Mouse (Mus musculus) embryonic facial prominence, embryonic 15.5 days (tissue): ENCODE data around the gene Dop1b. TPM values are rescaled to one million over a fixed set of nuclear protein-coding genes. Genes with fewer than 3 reads are reported as not detected.
"Not testable (repeated sequence)": the region's sequence is repeated elsewhere in the genome, so short reads cannot be mapped to it uniquely, and the experiment has no call there.

Experiments used
- ATAC-seq: fragments of 200-750 bp; cut with Nextera tagmentation; 2 replicates; pipeline ENCODE4 v1.8.0; 2017; ENCODE audit warnings: low read depth, moderate TSS enrichment; ENCODE audit not compliant: insufficient number of reproducible peaks, low FRiP score, low TSS enrichment
- H3K27ac ChIP-seq: fragments of 300-500 bp; sonication (generic); replicated peaks from 2 replicates; pipeline ENCODE4 v1.5.1; 2015; ENCODE audit warnings: mild to moderate bottlenecking, inconsistent platforms
- H3K27me3 ChIP-seq: fragments of 300-500 bp; sonication (generic); 2 replicates; pipeline ENCODE4 v1.6.1; 2015; ENCODE audit warnings: inconsistent platforms
- H3K36me3 ChIP-seq: fragments of 300-500 bp; sonication (generic); 2 replicates; pipeline ENCODE4 v1.6.1; 2015; ENCODE audit warnings: mild to moderate bottlenecking, inconsistent platforms
- H3K4me1 ChIP-seq: fragments of 300-500 bp; sonication (generic); 2 replicates; pipeline ENCODE4 v1.6.1; 2015; ENCODE audit warnings: inconsistent platforms
- H3K4me2 ChIP-seq: fragments of 300-500 bp; sonication (generic); replicated peaks from 2 replicates; pipeline ENCODE4 v1.6.1; 2015; ENCODE audit warnings: mild to moderate bottlenecking, inconsistent platforms
- H3K4me3 ChIP-seq: fragments of 300-500 bp; sonication (generic); replicated peaks from 2 replicates; pipeline ENCODE4 v1.5.1; 2015; ENCODE audit warnings: mild to moderate bottlenecking, inconsistent platforms
- H3K9ac ChIP-seq: fragments of 300-500 bp; sonication (generic); 2 replicates; pipeline ENCODE4 v1.6.1; 2015; ENCODE audit warnings: inconsistent platforms
- H3K9me3 ChIP-seq: fragments of 300-500 bp; sonication (generic); replicated peaks from 2 replicates; pipeline ENCODE4 v1.6.1; 2016; ENCODE audit warnings: inconsistent platforms
- WGBS: fragments of 180-500 bp; shearing (Covaris S2); methylation state at CpG from one replicate; pipeline ENCODE4 v1.1.7; 2015; 5-methylcytosine and 5-hydroxymethylcytosine counted together
- polyA plus RNA-seq: library from polyadenylated mRNA; unstranded; fragments of >200 nt; fragmentation: Nextera tagmentation; extraction: Ambion mirVana; gene quantifications from 2 replicates; pipeline ENCODE4 v1.2.1, GENCODE M21; 2015

The Dop1b gene
- polyA plus RNA-seq, 1 experiment from 2014 or later: 17.3 TPM

DNA sequence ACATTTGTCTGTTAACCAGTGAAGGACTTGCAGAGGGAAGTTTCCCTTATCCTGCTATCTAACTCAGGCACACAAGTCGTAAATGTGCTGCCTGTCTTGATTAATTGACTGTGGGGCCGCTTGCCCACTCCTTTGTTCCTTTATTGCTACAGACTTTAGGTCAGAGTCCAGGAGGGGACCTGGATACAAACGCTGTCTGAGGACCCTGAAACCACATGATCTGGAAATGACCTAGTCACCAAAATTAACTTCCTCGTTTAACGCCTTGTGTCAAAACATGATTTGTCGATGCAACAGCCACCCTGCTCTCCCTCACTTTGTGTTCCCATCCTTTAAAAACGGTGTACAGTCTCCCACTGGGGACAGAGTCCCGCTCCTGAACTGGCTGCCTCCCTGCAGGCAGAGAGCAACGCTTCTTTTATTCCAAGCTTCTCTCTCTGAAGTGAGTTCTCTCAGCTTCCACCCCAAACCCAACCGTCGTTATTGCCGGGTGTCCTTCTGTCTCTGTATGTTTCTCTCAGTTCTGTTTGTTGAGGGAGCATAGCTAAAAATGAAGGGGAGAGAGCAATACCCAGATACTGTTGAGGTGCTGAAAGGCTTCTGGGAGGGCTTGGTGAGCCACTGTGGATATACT, 107.1 kb downstream of the Dop1b start:
- 0 out of 2 replicates have a peak, but pooled peaks cover 4% of the 10 kb centered on the region for H3K9me3 ChIP-seq
- whole genome bisulfite sequencing: 62% methylated on average over 12 of the region's 12 CpGs
- no peak overlapping the region for H3K4me3 ChIP-seq
- no peak overlapping the region for H3K4me2 ChIP-seq
- peaks cover 10% of the 10 kb centered on the region for H3K4me1 ChIP-seq
- no peak overlapping the region for H3K9ac ChIP-seq
- ATAC-seq: no peak
- no peaks in the 10 kb centered on the region for H3K36me3 ChIP-seq
- no peaks in the 10 kb centered on the region for H3K27me3 ChIP-seq
- no peak overlapping the region for H3K27ac ChIP-seq

DNA sequence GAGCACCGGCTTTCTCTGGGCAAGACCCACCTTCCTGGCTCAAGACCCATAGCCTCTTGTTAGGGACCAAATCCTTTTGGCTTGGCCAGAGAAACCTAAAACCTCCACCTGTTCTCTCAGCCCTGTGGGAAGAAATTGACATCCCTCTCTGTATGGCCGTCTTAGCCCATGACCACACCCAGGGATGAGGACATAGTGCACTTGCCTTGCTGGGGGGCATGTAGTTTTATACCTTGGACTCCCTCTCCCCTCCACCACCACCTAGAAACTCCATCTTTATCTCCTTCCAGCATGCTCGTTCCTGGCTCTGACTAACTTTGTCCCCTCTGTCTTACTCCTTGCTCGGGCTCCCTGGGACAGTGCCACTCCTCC, 107.6 kb downstream of the Dop1b start:
- 70% methylated on average over 4 of the region's 4 CpGs for WGBS
- 0 out of 2 replicates have a peak, but pooled peaks cover 4% of the 10 kb centered on the region for H3K9me3 ChIP-seq
- H3K9ac ChIP-seq: no peak overlapping the region
- H3K27me3 ChIP-seq: no peaks in the 10 kb centered on the region
- no peak overlapping the region for H3K4me2 ChIP-seq
- no peak overlapping the region for H3K27ac ChIP-seq
- no peak for ATAC-seq
- H3K36me3 ChIP-seq: no peaks in the 10 kb centered on the region
- no peak overlapping the region for H3K4me3 ChIP-seq
- H3K4me1 ChIP-seq: peaks cover 10% of the 10 kb centered on the region

DNA sequence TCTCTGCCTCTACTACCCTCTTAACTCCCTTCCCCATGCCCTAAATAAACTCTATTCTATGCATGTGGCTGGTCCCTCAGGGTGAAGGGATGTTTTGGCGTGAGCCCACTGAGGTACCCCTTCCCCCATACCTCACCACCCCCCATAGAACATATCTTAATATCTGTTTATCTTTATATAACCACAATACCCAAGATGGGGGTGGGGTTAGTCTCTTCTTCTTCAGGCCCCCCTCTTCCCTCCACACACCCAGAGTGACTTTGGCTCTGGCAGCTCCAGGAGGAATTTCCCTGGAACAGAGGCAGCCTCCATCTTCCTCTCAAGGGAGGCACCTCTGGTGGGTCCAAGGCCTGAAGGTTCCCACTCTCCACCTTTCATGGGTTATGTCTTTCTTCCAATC, 108.3 kb downstream of the Dop1b start:
- no peak overlapping the region for H3K4me2 ChIP-seq
- H3K9ac ChIP-seq: no peak overlapping the region
- no peaks in the 10 kb centered on the region for H3K27me3 ChIP-seq
- 0 out of 2 replicates have a peak, but pooled peaks cover 4% of the 10 kb centered on the region for H3K9me3 ChIP-seq
- no peaks in the 10 kb centered on the region for H3K36me3 ChIP-seq
- peaks cover 10% of the 10 kb centered on the region for H3K4me1 ChIP-seq
- no peak overlapping the region for H3K4me3 ChIP-seq
- ATAC-seq: no peak
- no peak overlapping the region for H3K27ac ChIP-seq
- WGBS: 88% methylated on average over 1 of the region's 1 CpGs

DNA sequence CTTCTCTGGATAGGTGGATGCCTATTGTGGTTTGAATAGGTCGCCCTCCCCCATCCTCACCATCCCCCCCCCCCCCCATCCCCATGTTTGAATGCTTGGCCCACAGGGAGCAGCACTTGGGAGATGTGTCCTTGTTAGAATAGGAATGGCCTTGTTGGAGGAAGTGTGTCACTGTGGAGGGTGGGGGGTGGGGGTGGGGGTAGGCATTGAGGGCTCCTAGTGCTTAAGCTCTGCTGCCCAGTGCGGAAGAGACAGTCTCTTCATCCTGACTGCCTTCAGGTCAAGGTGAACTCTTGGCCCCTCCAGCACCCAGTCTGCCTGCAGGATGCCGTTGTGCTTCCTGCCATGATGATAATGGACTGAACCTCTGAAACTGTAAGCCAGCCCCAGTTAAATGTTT, 110.0 kb downstream of the Dop1b start:
- Histone ChIP-seq H3K27me3 (no peaks in the 10 kb centered on the region), H3K9me3 (0 out of 2 replicates have a peak, but pooled peaks cover 4% of the 10 kb centered on the region), H3K36me3 (no peaks in the 10 kb centered on the region), H3K4me2 (no peak overlapping the region), H3K9ac (no peak overlapping the region), H3K4me1 (peaks cover 1% of the 10 kb centered on the region; the same call in 1 of the 2 replicates), H3K27ac (no peak overlapping the region), H3K4me3 (no peak overlapping the region)
- WGBS: 91% methylated on average over 3 of the region's 3 CpGs
- no peak for ATAC-seq

DNA sequence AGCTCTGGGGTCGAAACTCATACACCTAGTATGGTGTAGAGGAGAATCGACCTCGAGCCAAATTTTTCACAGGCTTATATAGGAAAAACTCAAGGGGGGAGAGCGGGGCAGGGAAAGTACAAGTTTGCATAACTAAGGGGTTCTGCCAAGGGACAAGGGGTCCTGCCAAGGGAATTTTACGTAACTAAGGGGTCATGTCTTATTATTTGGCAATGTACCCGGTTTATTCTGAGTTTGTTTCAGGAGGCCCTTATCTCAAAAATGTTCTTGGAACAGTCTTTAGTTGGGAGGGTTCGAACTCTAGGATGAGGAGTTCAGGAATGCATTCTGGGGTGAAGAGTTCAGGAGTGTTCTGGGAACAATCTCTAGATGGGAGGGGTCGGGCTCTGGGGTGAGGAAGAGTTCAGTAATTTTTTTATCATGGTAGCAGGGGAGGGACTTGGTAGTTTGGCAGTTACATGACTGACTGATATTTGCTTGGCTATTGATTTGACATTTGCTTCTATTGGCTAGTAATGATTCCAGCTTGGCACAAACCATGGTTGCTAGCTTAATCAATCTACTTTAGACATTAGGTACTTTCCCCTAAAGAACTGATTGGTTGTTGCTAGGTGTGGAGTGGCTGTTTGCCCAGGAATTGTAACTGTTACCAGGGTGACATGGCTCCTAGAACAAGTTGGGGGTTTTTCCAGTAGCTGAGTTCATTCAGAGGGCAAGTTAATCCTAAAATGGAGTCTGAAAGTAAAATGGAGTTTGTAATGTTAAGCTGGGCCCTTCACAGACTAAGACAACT, 110.9 kb downstream of the Dop1b start:
- not testable (repeated sequence) for H3K36me3 ChIP-seq, ATAC-seq
- 83% methylated on average over 5 of the region's 8 CpGs for WGBS

DNA sequence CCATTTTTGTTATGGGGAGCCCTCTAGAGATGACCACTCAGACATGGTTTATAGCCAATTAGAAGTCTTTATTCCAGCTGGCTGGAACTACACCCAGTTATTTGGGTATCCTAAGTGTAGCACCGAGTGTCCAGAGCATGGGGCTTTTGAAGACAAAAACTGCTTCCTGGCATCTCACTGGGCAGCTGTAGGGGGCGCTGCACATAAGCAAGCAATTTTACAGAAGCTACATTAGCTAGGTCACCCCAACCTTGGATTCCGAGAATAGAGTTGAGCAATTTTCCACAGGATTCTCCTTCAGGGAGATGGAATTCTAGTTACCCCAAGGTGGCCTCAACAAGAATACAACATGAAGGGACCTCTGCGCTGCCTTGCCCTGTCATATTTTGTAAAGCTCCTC, 113.1 kb downstream of the Dop1b start:
- Histone ChIP-seq H3K9ac (no peak overlapping the region), H3K4me2 (no peak overlapping the region), H3K27me3 (no peaks in the 10 kb centered on the region), H3K4me3 (no peak overlapping the region), H3K9me3 (0 out of 2 replicates have a peak, but pooled peaks cover 4% of the 10 kb centered on the region), H3K4me1 (no peaks in the 10 kb centered on the region), H3K36me3 (no peaks in the 10 kb centered on the region), H3K27ac (no peak overlapping the region)
- 82% methylated on average over 4 of the region's 4 CpGs for WGBS
- no peak for ATAC-seq

More for the DNA sequence above, 110.9 kb downstream of the Dop1b start:
- not testable (repeated sequence) for H3K27ac ChIP-seq, H3K4me2 ChIP-seq, H3K27me3 ChIP-seq, H3K4me1 ChIP-seq, H3K9ac ChIP-seq, H3K4me3 ChIP-seq, H3K9me3 ChIP-seq

DNA sequence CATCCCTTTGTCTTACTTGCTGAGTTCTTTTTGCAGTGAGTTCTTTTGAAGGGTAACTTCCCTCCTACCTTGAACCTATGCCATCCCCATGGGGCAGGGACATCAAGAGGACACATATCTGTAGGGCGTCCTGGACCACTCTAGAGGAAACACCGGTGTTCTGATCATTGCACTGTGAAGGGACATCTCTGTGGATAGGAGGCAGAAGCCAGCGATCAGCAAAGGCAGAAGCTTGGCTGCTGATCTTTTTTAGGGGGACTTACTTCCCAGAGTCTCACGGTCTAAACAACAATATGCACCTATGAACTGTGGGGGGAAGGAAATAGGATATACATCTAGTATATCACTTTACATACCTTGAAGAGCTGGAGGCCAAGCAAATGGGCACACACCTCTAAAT, 113.8 kb downstream of the Dop1b start:
- H3K4me1 ChIP-seq: no peaks in the 10 kb centered on the region
- H3K4me2 ChIP-seq: no peak overlapping the region
- ATAC-seq: no peak
- H3K36me3 ChIP-seq: no peaks in the 10 kb centered on the region
- H3K27ac ChIP-seq: no peak overlapping the region
- 0 out of 2 replicates have a peak, but pooled peaks cover 4% of the 10 kb centered on the region for H3K9me3 ChIP-seq
- no peaks in the 10 kb centered on the region for H3K27me3 ChIP-seq
- H3K4me3 ChIP-seq: no peak overlapping the region
- WGBS: 88% methylated on average over 4 of the region's 4 CpGs
- no peak overlapping the region for H3K9ac ChIP-seq

DNA sequence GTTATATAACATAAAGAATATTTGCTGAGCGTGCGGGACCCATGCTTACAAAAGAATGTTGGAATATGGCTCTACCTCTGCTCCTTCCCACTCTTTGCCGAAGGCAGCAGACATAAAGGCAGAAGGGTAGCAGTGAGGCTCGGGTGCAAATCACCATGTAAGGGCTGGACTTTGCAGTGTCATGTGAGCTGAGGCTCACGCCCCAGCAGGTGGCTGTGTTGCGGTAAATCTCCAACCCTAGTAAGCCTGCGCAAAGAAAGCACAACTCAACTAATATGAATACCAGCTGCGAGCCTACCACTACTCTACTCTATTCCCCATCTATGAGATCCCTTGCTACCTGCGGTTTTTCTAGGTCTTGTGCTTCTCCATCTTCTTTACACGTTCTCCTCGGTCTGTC, 114.3 kb downstream of the Dop1b start:
- Histone ChIP-seq H3K4me3 (no peak overlapping the region), H3K4me1 (no peaks in the 10 kb centered on the region), H3K4me2 (no peak overlapping the region), H3K9me3 (0 out of 2 replicates have a peak, but pooled peaks cover 4% of the 10 kb centered on the region), H3K27ac (no peak overlapping the region), H3K36me3 (no peaks in the 10 kb centered on the region), H3K9ac (no peak overlapping the region), H3K27me3 (no peaks in the 10 kb centered on the region)
- no peak for ATAC-seq
- WGBS: 71% methylated on average over 11 of the region's 11 CpGs

DNA sequence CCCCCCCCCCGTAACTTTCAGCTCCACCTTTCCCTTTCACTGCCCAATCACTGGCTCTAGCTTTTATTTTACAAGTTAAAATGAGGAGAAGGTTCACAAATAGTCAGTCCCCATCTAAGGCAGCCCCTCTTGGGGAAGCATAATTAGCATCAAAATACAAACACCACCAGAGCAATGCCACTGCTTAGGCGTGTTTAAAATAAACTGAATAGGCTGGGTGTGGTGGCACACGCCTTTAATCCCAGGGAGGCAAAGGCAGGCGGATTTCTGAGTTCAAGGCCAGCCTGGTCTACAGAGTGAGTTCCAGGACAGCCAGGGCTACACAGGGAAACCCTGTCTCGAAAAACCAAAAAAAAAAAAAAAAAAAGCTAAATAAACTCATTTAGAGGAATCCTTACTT, 114.8 kb downstream of the Dop1b start:
- not testable (repeated sequence) for H3K36me3 ChIP-seq, H3K27ac ChIP-seq, ATAC-seq, H3K4me3 ChIP-seq, H3K4me2 ChIP-seq, H3K27me3 ChIP-seq, H3K9me3 ChIP-seq, H3K9ac ChIP-seq, H3K4me1 ChIP-seq
- 54% methylated on average over 5 of the region's 5 CpGs for WGBS

DNA sequence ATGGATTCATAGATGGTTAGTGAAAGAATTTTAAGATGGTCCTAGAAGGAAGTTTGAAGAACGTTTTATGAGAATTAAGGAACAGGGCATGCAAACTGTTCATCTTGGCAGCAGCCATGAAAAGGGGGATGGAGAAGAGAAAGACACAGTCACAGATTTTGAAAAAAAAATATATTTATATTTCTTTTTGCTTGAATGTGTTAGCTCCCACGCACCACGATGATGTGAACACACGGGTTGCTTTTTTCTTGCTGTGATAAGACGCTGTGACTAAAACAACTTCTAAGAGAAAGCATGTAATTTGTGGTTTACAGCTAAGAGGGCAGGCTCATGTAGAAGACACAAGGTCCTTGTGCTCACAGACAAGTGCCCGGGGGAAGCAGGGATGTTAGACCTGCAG, 115.2 kb downstream of the Dop1b start:
- no peak overlapping the region for H3K4me2 ChIP-seq
- H3K9ac ChIP-seq: no peak overlapping the region
- 0 out of 2 replicates have a peak, but pooled peaks cover 4% of the 10 kb centered on the region for H3K9me3 ChIP-seq
- no peak overlapping the region for H3K27ac ChIP-seq
- no peaks in the 10 kb centered on the region for H3K4me1 ChIP-seq
- WGBS: 81% methylated on average over 6 of the region's 6 CpGs
- no peaks in the 10 kb centered on the region for H3K36me3 ChIP-seq
- ATAC-seq: no peak
- no peaks in the 10 kb centered on the region for H3K27me3 ChIP-seq
- no peak overlapping the region for H3K4me3 ChIP-seq

DNA sequence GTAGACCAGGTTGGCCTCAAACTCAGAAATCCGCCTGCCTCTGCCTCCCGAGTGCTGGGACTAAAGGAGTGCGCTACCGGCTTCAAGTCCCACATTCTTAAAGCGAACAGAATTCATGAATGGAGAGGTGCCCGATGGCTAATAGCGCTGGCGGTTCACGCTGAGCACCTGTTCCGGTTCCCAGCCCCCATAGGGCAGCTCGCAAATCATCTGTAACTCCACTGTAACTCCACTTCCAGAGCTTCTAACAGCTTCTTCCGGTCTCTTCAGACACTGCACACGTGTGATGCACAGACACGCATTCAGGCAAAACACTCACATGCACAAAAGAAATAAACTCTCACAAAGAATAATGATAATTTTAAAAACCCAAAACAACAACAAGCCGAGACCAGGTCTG, 117.8 kb downstream of the Dop1b start:
- ATAC-seq: no peak
- 94% methylated on average over 15 of the region's 15 CpGs for WGBS
- no peak overlapping the region for H3K4me2 ChIP-seq

More for the DNA sequence above, 117.8 kb downstream of the Dop1b start:
- Histone ChIP-seq H3K4me3 (no peak overlapping the region), H3K9ac (no peak overlapping the region), H3K9me3 (no peaks in the 10 kb centered on the region), H3K4me1 (peaks cover 16% of the 10 kb centered on the region), H3K36me3 (no peaks in the 10 kb centered on the region), H3K27me3 (no peaks in the 10 kb centered on the region), H3K27ac (no peak overlapping the region)
